Comparison of ENCODE assay signal across 17 mouse cellular contexts in genomic region chr11:85339173-85339831, GRCm38 (mm10). TPM values are rescaled to one million over a fixed set of nuclear protein-coding genes. Genes with fewer than 3 reads are reported as not detected.
A peak's percentile ranks its signal among the peaks of the same experiment; 100 is the strongest.
DNase-seq lines count a peak whose midpoint lies in the region; ATAC-seq lines count a peak whose summit lies in the region.
"Had no signal": no experiment of that assay in that cellular context is flagged by ENCODE, and none has a peak within 500 bp of the region (broad histone marks: within the 10 kb centered on the region; RNA-seq: fewer than 3 reads in every experiment).

No protein-coding gene starts in this region.

- DNase-seq in heart, postnatal 4 days = no peak
- DNase-seq in c-Kit-positive CD71-positive TER-119-negative erythroid progenitor cells, embryonic 14.5 days (ENCODE audit: low read depth) = peak; percentile 88
- DNase-seq in liver, embryonic 13.5 days = peak; percentile 84
- peak; percentile 73 for DNase-seq in spleen, postnatal 4 days (ENCODE audit: low spot score in 2 of 2)
- DNase-seq in gastrocnemius, postnatal 36 days = no peak
- DNase-seq: B cell, adult 2 months; cerebellum, postnatal 14 days; kidney, adult 2 months had no signal

- no peak overlapping the region for H3K27ac ChIP-seq in heart, embryonic 12.5 days (ENCODE audit: poor library complexity, severe bottlenecking)
- peak overlapping the region; percentile 98 for H3K27ac ChIP-seq in liver, embryonic 13.5 days
- H3K27ac ChIP-seq in forebrain, embryonic 13.5 days = no peak overlapping the region
- H3K27ac ChIP-seq in hindbrain, embryonic 12.5 days = no peak overlapping the region
- H3K27ac ChIP-seq: embryonic facial prominence, embryonic 12.5 days; forebrain, embryonic 12.5 days; hindbrain, embryonic 13.5 days; left cerebral cortex, adult 2 months; midbrain, embryonic 12.5 days had no signal

- no peak overlapping the region for H3K4me2 ChIP-seq in heart, embryonic 12.5 days
- H3K4me2 ChIP-seq in liver, embryonic 13.5 days = peak overlapping the region; percentile 65
- H3K4me2 ChIP-seq in forebrain, embryonic 13.5 days = no peak overlapping the region
- no peak overlapping the region for H3K4me2 ChIP-seq in hindbrain, embryonic 12.5 days (replicated peaks)
- H3K4me2 ChIP-seq: embryonic facial prominence, embryonic 12.5 days; forebrain, embryonic 12.5 days; hindbrain, embryonic 13.5 days; midbrain, embryonic 12.5 days had no signal

- intact Hi-C loops in gastrocnemius, postnatal 36 days (cut with DNase I) = loop anchor here (5.0 kb wide), 1 partner anchor 67 kb away; no protein-coding TSS in a partner anchor

- H3K9me3 ChIP-seq in heart, embryonic 12.5 days (replicated peaks) = no peaks in the 10 kb centered on the region
- no peaks in the 10 kb centered on the region for H3K9me3 ChIP-seq in liver, embryonic 13.5 days (replicated peaks)
- no peaks in the 10 kb centered on the region for H3K9me3 ChIP-seq in forebrain, embryonic 13.5 days (replicated peaks)
- H3K9me3 ChIP-seq in hindbrain, embryonic 12.5 days (replicated peaks) = no peaks in the 10 kb centered on the region
- H3K9me3 ChIP-seq: embryonic facial prominence, embryonic 12.5 days; forebrain, embryonic 12.5 days; hindbrain, embryonic 13.5 days; midbrain, embryonic 12.5 days had no signal

- H3K4me3 ChIP-seq in heart, embryonic 12.5 days = no peak overlapping the region
- peak overlapping the region; percentile 64 for H3K4me3 ChIP-seq in liver, embryonic 13.5 days (replicated peaks)
- no peak overlapping the region for H3K4me3 ChIP-seq in forebrain, embryonic 13.5 days
- H3K4me3 ChIP-seq in hindbrain, embryonic 12.5 days = no peak overlapping the region
- H3K4me3 ChIP-seq: embryonic facial prominence, embryonic 12.5 days; forebrain, embryonic 12.5 days; hindbrain, embryonic 13.5 days; left cerebral cortex, adult 2 months; midbrain, embryonic 12.5 days had no signal

- H3K9ac ChIP-seq in heart, embryonic 12.5 days = no peak overlapping the region
- peak overlapping the region; percentile 72 for H3K9ac ChIP-seq in liver, embryonic 13.5 days
- H3K9ac ChIP-seq in forebrain, embryonic 13.5 days = no peak overlapping the region
- H3K9ac ChIP-seq in hindbrain, embryonic 12.5 days = no peak overlapping the region
- H3K9ac ChIP-seq: embryonic facial prominence, embryonic 12.5 days; forebrain, embryonic 12.5 days; hindbrain, embryonic 13.5 days; midbrain, embryonic 12.5 days had no signal

- H3K4me1 ChIP-seq in heart, embryonic 12.5 days (replicated peaks) = no peaks in the 10 kb centered on the region
- H3K4me1 ChIP-seq in liver, embryonic 13.5 days (replicated peaks) = peaks cover 58% of the 10 kb centered on the region
- no peaks in the 10 kb centered on the region for H3K4me1 ChIP-seq in forebrain, embryonic 13.5 days
- H3K4me1 ChIP-seq in hindbrain, embryonic 12.5 days = no peaks in the 10 kb centered on the region
- H3K4me1 ChIP-seq: embryonic facial prominence, embryonic 12.5 days; forebrain, embryonic 12.5 days; hindbrain, embryonic 13.5 days; midbrain, embryonic 12.5 days had no signal

- peak; percentile 89 for ATAC-seq in heart, embryonic 12.5 days (ENCODE audit: insufficient number of reproducible peaks, low FRiP score)
- ATAC-seq in liver, embryonic 13.5 days (ENCODE audit: low read depth) = peak; percentile 95
- ATAC-seq in forebrain, embryonic 13.5 days = no peak
- no peak for ATAC-seq in hindbrain, embryonic 12.5 days (ENCODE audit: low FRiP score)
- ATAC-seq: activated CD4-positive, CD25-positive, alpha-beta regulatory T cell, adult 4 months had no signal

- H3K27me3 ChIP-seq in heart, embryonic 12.5 days (replicated peaks) = no peaks in the 10 kb centered on the region
- no peaks in the 10 kb centered on the region for H3K27me3 ChIP-seq in liver, embryonic 13.5 days
- H3K27me3 ChIP-seq in forebrain, embryonic 13.5 days = no peaks in the 10 kb centered on the region
- no peaks in the 10 kb centered on the region for H3K27me3 ChIP-seq in hindbrain, embryonic 12.5 days
- H3K27me3 ChIP-seq: embryonic facial prominence, embryonic 12.5 days; forebrain, embryonic 12.5 days; hindbrain, embryonic 13.5 days; midbrain, embryonic 12.5 days had no signal

- H3K36me3 ChIP-seq in heart, embryonic 12.5 days = peaks cover 64% of the 10 kb centered on the region
- H3K36me3 ChIP-seq in liver, embryonic 13.5 days = peaks cover 73% of the 10 kb centered on the region
- peaks cover 68% of the 10 kb centered on the region for H3K36me3 ChIP-seq in forebrain, embryonic 13.5 days (ENCODE audit: poor library complexity, severe bottlenecking)
- peaks cover 47% of the 10 kb centered on the region for H3K36me3 ChIP-seq in hindbrain, embryonic 12.5 days

- 79% methylated on average over 6 of the region's 6 CpGs for WGBS in heart, embryonic 12.5 days
- WGBS in liver, embryonic 13.5 days (ENCODE audit: insufficient replicate concordance) = 33% methylated on average over 6 of the region's 6 CpGs
- 98% methylated on average over 6 of the region's 6 CpGs for WGBS in forebrain, embryonic 13.5 days
- 94% methylated on average over 6 of the region's 6 CpGs for WGBS in hindbrain, embryonic 12.5 days

RNA-seq across cellular contexts. Expression of gene Bcas3, which starts 13.7 kb away (rescaled TPM):
- 16.1 and 20.6 TPM in 2 replicates for polyA plus RNA-seq in heart, embryonic 12.5 days (2016; fragmentation: Nextera tagmentation; extraction: Ambion mirVana)
- 10 to 100 TPM; 24.4 to 24.7 TPM for total RNA-seq in heart, postnatal 4 days (2021)
- polyA plus RNA-seq in liver, embryonic 13.5 days (2015; fragmentation: Nextera tagmentation; extraction: Ambion mirVana) = 13.6 and 16.4 TPM in 2 replicates
- 19.6 and 19.7 TPM in 2 replicates for polyA plus RNA-seq in forebrain, embryonic 13.5 days (2015; fragmentation: Nextera tagmentation; extraction: Ambion mirVana)
- 33.9 and 36.8 TPM in 2 replicates for polyA plus RNA-seq in hindbrain, embryonic 12.5 days (2016; fragmentation: Nextera tagmentation; extraction: Ambion mirVana)
- total RNA-seq in gastrocnemius, postnatal 36 days (2021) = 10 to 100 TPM; 32.2 to 38.4 TPM

RNA-seq across cellular contexts. Expression of gene Ppm1d, which starts 28.3 kb away (rescaled TPM):
- polyA plus RNA-seq in heart, embryonic 12.5 days (2016; fragmentation: Nextera tagmentation; extraction: Ambion mirVana) = 17.7 and 18.5 TPM in 2 replicates
- total RNA-seq in heart, postnatal 4 days (2021) = 10 to 100 TPM; 16.2 to 16.8 TPM
- polyA plus RNA-seq in liver, embryonic 13.5 days (2015; fragmentation: Nextera tagmentation; extraction: Ambion mirVana) = 21.8 and 22.7 TPM in 2 replicates
- 22.3 and 22.6 TPM in 2 replicates for polyA plus RNA-seq in forebrain, embryonic 13.5 days (2015; fragmentation: Nextera tagmentation; extraction: Ambion mirVana)
- polyA plus RNA-seq in hindbrain, embryonic 12.5 days (2016; fragmentation: Nextera tagmentation; extraction: Ambion mirVana) = 27.8 and 27.9 TPM in 2 replicates
- total RNA-seq in gastrocnemius, postnatal 36 days (2021) = 1 to 10 TPM; 4.5 to 7.1 TPM

Comparison
In these comparisons a context has a peak if more than half of its experiments do, and no peak if none do; other contexts are left out.
1. ATAC-seq: peak in heart, embryonic 12.5 days (single experiment) and liver, embryonic 13.5 days (single experiment); none in forebrain, embryonic 13.5 days (single experiment) and hindbrain, embryonic 12.5 days (single experiment).
2. DNase-seq: peak in c-Kit-positive CD71-positive TER-119-negative erythroid progenitor cells, embryonic 14.5 days (single experiment), liver, embryonic 13.5 days (single experiment) and spleen, postnatal 4 days (2 of 2); none in heart, postnatal 4 days (single experiment) and gastrocnemius, postnatal 36 days (0 of 2).